Mouse (Mus musculus): ENCODE results near the gene Ppil6. TPM values are rescaled to one million over a fixed set of nuclear protein-coding genes. Genes with fewer than 3 reads are reported as not detected.

The Ppil6 gene
- polyA plus RNA-seq, 1 experiment from 2014 or later: 3.5 TPM

Other genes starting within 250 kb of the Ppil6 start
- gene Fig4, start 187.2 kb upstream of the Ppil6 start, polyA plus RNA-seq (2014; fragmentation: Nextera tagmentation; extraction: Ambion mirVana): 36.4 and 36.6 TPM in 2 replicates
- gene Ak9, start 186.5 kb upstream of the Ppil6 start, polyA plus RNA-seq (2014; fragmentation: Nextera tagmentation; extraction: Ambion mirVana): 0.08 and 0.20 TPM in 2 replicates
- gene Zbtb24, start 40.1 kb upstream of the Ppil6 start, polyA plus RNA-seq (2014; fragmentation: Nextera tagmentation; extraction: Ambion mirVana): 16.9 and 20.0 TPM in 2 replicates
- gene Mical1, start 14.1 kb upstream of the Ppil6 start, polyA plus RNA-seq (2014; fragmentation: Nextera tagmentation; extraction: Ambion mirVana): 19.8 and 31.9 TPM in 2 replicates
- 30.6 and 34.3 TPM in 2 replicates for gene Smpd2, start 70 bp upstream of the Ppil6 start, polyA plus RNA-seq (2014; fragmentation: Nextera tagmentation; extraction: Ambion mirVana)
- 44.6 and 65.9 TPM in 2 replicates for gene Cd164, start 29.0 kb downstream of the Ppil6 start, polyA plus RNA-seq (2014; fragmentation: Nextera tagmentation; extraction: Ambion mirVana)
- 1.4 and 2.6 TPM in 2 replicates for gene Ccdc162, start 226.2 kb downstream of the Ppil6 start, polyA plus RNA-seq (2014; fragmentation: Nextera tagmentation; extraction: Ambion mirVana)